Mouse (Mus musculus): ENCODE measurements around the gene Myrip.

Myrip gene

DNA sequence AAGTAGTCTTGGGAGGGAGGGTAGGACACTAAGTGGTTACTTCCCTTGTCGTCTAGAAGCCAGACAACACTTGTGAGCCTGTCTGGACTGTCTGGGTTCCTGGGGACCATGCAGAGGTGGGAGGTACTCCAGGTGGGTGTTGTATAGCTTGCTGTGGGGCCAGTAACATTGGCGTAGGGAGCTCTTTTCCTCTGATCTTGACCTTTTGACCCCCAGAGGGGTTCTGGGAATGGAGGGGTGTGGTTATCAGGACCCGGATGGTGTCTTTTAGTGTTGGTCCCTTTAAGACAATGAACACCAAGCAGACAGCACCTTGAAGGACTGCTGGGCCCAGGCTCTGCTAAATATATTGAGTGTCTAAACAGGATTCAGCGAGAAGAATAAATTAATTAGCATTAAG, 36.9 kb downstream of the Myrip start:
- DNase-seq (ENCODE audit: low spot score), result no peak

DNA sequence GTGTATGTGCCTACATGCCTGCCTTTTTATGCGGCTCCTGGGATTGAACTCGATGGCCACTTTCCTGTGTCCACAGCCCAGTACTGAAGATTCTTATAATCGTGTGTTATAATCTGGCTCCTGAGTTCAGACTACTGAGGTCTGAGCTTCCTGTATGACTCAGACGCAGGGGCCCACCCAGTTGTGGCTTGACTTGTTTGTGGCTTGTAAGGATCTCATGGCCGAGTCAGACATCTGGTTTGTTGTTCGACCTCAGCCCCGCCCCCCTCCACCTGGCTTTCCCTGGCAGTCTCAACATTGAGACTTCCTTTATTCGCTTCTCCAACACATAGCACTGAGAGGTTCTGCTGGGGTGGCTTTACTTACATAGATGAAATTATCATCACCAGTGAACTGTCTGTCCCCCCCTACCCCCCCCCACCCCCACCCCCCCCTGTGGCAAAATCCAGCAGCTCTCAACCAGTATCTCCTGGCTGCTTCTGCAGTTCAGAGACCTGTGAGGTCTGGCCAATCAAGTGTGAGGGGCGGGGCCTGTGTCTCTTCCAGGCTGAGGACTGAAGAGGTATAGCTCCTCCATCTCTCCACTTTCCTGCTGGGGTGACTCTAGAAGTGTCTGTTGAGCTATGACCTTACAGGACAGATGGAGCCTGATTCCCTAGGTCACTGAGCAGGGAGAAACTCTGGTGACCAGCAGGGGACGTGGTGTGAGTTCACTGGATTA, 38.8 kb downstream of the Myrip start:
- DNase-seq (ENCODE audit: low spot score), result no peak

DNA sequence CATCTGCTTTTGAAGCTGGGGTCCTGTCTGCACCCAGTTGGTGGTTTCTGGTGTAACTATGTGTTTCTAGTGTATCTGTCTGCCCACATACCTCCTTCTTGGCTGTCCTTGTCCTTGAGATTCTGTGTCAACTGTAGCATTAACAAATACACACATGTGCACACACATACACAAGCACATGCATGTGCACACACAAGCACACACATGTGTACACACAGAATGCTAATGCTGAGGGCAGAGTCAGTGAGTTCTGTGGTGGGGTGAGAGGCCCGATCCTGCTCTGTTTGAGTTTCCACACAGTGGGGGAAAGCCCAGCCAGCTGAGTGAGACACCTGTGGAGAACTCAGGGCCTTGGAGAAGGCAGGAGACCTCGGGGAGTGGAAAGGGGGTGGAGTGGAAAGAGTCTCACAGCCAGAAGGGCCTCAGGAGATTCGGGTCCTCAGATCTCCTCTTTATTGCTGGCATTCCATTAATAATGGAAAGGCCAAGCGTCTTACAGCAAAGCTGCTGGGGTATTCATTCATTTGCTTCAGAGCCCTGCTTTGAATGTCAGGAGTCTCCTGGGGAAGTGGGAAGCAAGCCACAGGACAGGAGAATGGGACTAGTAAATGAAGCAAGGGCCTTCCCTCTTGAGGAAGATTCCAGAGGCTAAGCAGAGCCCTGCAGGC, 41.9 kb downstream of the Myrip start:
- DNase-seq (ENCODE audit: low spot score), result no peak

DNA sequence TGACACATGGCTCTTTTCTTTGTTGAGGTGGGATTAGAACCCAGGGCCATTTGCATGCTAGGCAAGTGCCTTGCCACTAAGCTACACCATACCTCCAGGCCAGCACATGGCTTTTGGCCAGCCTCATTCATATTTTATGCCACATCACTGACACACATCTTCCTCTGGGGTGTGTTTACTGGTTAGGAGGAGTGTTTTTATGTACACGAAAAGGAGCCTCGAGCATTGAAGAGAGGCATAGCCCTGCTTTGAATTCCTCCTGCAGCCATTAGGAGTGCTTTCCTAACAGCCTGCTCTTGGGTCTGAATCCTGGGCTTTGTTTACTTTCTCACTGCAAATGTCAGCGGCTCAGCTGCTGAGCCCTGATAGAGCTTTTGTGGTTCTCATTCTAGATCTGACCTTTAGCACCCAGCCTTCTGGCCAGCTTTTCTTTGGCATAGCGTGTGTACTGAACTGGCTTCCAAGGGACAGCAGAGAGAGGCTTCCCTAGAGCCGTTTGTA, 44.4 kb downstream of the Myrip start:
- no peak for DNase-seq (ENCODE audit: low spot score)

DNA sequence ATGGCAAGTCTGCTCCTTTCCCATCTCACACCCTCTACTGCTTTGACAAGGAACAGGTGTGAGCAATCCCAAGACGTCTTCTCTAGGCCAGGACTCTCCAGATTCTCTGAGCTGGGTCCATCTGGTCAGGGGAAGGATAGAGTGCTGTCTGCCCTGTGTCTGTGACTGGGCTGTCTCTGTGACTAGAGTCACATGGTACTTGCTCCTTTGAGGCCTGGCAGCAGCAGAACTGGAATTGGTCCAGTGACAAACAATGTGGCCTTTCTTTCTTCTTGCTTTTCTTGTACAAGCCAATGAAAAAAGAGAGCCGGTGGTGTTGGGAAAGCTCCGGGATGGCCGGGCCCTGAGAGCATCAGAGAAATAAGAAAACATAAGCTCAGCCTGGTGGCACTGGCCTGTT, 47.8 kb downstream of the Myrip start:
- DNase-seq (ENCODE audit: low spot score), result no peak

DNA sequence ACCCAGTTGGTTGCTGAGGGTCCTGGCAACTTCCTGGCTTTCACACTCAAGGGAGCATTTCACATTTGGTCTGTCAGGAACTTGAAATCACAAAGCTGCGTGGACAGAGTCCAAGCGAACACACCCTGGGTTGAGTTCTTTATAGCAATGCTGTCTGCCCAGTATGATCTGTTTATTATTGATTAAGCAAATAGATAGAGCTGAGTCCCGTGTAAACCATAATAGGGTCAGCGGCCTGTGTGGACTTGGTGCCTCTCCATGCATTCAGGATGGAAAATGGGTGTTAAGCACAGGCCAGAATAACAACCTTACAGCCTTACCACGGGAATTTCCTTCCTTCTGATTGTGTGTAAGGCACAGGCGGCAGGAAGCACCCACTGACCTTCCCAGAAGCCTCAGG, 49.0 kb downstream of the Myrip start:
- no peak for DNase-seq (ENCODE audit: low spot score)

DNA sequence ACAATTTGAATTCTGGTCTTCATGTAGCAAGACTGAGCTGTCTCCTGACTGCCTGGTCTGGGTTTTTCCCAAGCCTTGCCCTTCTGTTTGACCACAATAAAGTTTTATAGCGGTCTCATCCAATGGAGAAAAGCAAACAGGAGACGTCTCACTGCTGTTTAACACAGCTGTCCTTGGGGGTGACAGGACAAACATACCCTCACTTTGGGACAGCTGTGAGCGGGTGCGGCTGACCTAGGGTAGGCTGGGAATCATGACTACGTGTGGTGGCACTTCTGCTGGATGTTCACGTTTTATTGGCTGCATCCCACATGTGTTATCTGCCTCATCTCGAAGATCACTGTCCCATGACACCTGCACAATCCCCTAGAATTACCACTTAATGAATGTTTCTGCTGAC, 49.7 kb downstream of the Myrip start:
- no peak for DNase-seq (ENCODE audit: low spot score)

DNA sequence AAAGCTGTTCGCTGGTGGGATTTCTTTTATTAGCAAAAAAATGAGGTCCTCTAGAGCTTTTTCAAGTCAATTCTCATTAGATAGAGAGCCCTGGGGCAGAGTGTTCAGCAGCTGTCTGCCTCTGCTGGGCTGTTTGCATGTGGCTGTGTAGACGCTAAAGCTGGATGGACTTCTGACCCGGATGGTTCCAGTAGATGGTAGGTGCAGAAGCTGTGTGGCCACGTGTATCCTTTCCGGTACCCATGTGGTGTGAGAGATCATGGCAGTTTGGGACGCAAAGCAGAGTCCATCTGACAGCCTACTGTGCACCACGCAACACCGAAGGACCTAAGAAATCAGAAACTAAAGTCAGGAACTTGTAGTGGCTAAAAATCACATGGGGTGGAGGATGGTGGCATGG, 50.2 kb downstream of the Myrip start:
- no peak for DNase-seq (ENCODE audit: low spot score)

DNA sequence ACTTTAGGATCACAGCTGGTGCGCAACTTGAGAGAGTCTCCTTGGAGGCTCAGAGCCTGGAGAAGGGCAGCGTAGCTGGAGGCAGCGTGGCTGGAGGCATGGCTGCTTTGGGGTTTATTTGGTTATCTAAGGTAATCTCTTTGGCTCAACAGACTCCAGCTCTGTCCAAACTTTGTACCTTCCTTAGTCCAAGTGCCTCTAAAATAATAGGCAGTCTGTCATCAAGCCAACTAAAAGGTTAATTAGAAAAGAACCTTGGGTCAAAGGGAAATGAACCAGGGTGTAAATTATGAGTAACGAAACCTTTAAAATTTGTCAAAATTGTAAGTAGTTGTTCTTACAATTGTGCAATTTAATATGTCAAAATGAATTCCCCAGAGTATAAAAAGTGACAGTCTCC, 51.7 kb downstream of the Myrip start:
- DNase-seq (ENCODE audit: low spot score), result no peak

DNA sequence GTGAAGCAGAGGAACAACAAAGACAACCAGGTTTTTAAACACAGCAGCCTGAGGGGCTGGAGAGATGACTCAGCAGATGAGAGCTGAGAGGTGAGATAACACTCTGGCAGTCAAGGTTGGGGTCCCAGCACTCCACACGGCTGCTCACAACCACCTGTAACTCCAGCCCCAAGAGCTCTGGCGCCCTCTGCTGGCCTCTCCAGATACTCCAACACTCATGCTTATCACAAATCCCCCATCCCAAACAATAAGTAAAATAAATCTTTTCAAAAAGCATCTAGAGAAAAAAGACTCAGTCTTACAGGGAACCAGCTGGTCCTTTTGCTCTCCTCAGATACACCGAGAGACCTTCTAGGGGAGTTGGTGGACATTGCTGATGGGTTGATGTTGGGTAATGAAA, 52.7 kb downstream of the Myrip start:
- DNase-seq (ENCODE audit: low spot score), result peak; percentile 56

DNA sequence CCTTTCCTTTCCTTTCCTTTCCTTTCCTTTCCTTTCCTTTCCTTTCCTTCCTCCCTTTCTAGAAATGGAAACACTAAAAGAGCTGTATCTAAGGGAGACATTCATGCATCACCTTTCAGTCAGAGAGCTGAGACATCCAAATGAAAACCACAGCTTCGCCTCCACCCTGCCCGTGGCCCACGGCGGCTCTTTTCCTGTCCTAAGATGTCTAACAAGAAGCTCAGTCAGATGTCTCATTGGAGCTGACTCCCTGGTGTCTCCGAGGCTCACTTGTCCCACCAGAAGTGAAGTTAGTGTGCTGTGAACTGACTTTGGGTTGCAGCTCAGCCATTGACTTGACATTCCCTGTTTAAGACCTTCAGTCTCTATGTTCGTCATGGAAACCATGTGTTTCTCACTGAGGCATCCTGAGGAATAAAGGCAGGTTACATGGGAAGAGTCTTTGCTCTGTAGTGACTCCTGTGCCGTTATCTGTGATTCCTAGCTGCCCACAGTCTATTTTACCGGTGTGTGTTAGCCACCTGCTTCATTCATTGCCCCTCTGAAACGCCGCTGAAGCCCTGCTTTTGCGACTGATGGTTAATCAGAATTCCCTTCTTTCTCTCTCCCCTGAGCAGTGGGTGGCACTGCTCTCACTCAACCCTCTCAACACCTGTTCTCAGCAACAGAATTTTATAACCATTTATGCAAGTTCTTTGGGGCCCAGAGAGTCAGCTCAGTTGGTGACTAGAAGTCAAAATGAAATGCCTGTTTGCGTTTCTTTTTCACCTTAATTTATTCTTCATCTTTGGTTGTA, 53.4 kb downstream of the Myrip start:
- no peak for DNase-seq (ENCODE audit: low spot score)

DNA sequence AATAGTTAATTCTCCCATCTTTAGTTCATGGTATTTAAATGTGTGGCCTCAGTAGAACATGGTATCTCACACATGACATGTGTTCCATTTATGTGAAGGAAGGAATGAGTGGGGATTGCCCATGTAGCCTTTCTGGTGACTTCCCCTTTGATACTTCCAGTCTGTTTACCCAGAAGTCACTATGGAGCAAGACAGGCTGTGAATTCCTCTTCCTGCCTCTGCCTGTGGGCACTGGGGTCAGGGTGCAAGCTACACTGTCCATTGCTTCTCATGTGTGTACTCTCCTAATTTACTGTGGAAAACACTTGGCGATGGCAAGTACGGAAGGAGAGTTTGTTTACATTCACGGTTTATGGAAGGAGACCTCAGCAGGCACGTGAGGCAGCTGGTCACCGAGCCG, 55.2 kb downstream of the Myrip start:
- no peak for DNase-seq (ENCODE audit: low spot score)

DNA sequence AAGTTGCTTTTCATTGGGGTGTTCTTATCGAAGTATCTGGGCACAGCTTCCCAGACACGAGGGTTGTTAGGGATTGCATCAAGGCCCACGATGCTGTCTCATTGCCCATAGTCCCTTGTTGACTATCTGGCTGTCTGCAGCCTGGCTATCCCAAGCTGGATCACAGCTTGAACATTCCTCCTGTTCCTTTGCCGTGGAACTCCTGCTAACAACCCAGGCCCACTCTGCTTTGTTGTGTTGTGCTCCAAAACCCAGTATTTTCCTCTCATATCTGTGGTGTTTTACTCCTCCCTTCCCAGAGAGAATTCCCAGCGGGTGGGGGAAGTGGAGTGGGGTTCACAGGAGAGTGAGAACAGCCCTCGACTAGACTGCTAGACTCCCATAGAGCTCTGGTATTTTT, 56.7 kb downstream of the Myrip start:
- no peak for DNase-seq (ENCODE audit: low spot score)

DNA sequence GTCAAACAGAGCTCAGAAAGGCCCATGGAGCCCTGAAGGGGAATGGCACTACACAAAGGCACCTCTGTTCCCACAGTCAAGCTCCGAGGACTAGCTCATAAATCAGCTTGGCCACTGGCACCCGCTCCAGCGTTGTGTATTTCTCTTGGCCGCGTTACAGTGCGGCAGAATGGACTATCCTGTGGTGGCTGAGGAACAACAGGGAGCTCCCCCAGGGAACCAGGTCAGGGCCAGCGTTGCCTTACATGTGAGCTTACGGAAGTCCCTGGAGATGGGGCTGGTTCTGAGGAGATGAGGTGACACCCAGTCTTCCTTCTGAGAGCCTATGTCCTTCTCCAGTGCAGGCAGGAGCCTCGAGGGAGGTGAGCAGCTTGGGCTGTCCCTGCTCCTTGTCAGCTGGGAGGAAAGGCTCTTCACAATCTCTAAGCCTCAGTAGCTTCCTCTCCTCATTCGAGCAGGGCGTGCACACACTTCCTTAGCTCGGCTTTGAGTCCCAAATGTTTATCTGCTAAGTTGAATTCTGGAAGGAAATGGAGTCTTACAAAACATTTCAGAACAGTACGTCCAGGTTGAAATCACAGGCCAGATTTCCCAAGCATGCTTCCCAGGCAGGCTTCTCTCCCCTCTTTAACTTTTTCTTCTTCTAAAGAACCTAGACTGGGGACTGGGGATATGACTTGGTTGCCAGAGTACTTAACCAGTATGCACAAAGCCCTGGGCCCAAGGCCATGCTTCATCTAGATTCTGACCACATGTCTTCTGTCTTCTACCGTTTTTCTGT, 59.3 kb downstream of the Myrip start:
- DNase-seq (ENCODE audit: low spot score), result peak; percentile 70

DNA sequence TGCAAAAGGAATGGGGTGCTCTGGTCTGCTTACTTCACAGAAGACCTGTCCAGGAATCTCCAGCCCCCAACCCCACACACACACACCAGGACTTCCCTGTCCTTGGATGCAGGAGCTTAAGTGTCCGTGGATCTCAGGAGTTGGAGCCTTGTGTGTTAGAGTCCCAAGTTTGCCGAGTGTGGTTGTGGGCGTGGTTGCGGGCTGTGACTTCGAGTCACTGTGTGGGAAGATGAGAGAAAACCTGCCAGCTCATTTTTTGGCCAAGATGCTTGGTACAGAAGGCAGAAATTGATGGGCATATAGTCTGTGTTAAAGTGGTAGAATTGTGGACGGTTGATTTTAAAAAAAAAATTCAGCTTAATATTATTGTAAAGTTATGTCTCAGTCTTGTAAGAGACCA, 60.3 kb downstream of the Myrip start:
- no peak for DNase-seq (ENCODE audit: low spot score)

DNA sequence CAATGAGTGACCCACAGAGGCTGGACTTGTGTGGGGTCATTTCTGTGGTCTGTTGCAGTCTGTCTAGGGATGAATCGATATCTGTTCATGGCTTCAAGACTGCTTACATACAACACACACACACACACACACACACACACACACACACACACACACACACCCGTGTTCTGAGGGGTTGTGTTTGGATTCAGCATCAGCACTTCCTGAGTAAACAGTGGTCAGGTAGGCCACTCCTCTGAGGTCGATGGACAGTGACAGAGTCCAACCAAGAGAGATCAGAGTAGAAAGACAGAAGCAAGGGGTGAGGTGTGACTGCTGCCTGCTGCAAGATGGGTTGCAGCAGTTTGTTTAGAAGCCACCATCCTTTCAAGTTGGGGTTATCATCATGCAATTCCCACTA, 61.4 kb downstream of the Myrip start:
- DNase-seq (ENCODE audit: low spot score), result no peak

DNA sequence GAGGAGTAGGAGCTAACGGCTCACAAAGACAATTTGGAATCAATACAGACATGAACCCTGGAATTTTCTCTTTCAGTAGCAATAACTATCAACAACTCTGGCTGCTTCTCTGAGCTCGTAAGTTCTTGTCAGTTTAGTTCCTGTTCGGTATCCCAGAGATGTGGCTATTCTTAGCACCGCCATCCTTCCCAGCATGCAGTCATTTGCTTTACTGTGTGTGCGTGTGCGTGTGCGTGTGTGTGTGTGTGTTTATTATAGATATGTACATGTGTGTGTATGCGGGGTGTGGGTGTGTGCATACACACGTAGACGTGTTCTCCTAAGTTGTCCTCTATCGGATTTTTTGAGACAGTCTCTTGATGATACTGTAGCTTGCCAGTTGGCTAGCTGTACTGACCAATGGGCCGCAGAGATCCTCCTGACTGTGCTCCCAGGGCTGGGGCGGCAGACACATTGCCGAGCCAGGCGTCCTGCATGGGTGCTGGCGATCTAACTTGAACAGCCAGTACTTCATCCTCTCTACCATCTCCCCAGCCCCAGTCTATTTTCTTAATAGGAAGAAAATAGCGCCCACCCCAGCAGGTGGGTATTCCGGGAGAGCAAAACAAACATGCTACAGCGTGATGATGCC, 63.5 kb downstream of the Myrip start:
- no peak for DNase-seq (ENCODE audit: low spot score)

DNA sequence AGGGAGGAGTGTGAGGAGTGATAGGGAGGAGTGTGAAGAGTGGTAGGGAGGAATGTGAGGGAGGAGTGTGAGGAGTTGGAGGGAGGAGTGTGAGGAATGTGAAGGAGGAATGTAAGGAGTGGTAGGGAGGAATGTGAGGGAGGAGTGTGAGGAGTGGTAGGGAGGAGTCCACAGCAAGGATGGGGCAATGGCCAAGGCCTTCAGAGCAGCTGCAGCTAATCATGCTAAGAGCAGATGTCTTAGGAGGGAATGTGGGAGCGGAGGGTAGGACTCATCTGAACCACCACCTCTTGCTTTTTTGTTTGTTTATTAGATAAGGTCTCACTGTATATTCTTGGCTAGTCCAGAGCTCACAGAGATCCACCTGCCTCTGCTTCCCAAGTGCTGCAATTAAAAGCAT, 66.2 kb downstream of the Myrip start:
- no peak for DNase-seq (ENCODE audit: low spot score)

DNA sequence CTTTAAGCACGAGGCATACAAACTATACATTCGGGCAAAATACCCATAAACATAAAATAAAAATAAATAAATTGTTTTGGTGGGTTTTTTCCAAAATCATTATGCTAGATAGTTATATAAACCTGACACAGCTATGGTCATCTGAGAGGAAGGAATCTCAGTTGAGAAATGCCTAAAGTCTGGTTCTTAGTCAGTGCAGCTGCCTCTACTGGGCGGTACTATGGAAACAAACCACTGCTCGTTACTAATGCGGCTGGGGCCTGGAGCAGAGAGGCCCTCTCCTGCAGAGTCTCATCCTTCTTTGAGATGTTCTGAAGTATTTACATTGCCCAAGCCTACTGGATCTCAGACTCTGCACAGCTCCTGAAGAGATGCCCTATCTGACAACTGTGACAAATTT, 70.3 kb downstream of the Myrip start:
- no peak for DNase-seq (ENCODE audit: low spot score)

DNA sequence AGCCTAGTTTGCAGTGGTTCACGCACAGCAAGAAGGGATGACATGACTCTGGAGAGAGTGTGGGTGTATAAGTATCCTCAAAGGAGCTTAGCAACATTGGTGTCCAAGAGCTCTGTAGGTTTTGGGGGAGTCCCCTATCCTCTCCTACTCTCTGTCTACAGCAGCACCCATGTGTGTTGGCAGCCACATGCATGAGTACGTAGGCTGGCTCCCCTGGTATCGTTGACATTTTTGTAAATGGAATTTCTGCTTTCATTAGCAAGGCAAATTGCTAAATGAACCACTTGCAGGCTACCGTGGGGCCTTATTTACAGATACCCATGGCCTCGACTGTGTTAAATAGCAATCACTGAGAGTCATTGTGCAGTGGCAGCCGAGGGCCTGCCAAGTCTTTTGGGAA, 71.0 kb downstream of the Myrip start:
- no peak for DNase-seq (ENCODE audit: low spot score)

DNA sequence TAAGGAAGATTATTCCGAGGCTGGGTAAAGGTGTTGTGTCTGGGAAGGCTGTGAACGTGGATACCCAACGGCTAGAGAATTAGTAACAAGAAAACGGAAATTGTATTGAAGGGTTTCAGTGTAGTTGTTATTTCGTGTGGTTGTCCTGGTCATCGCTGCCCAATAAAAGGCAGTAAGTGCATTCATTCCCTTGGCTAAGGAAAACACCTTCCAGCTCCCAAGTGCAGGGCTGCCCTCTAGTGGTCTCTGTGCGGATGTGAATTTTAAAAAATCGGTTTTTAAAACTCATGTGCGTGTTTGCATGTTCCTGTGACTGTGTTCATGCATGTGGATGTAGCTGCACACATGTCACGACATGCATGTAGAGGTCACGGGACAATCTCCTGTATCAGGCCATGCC, 76.4 kb downstream of the Myrip start:
- DNase-seq (ENCODE audit: low spot score), result peak; percentile 75

DNA sequence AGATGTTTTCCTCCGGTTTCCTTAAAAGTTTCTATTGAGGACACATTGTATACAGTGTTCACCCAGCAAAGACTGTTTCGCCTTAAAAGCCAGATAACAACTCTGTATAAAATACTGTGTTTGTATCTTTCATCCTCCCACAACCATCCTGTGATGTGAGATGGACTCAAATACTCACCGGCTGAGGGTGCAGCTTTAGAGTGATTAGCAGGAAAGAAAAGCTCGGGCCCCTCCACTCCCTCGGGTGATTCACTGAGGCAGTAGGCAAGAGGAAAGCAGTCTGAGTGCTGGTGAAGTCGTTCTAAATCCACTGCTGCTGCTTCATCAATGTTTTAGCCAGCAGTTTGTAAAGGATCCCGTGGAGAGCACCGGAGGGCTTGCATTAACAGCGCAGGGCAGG, 93.9 kb downstream of the Myrip start:
- DNase-seq (ENCODE audit: low spot score), result no peak

Data from testis, postnatal 10 days (tissue).